In genomic region chr11:120949863-120950262, GRCm38 (mm10) we compare ENCODE assay signal across 7 mouse cellular contexts. TPM values are rescaled to one million over a fixed set of nuclear protein-coding genes. Genes with fewer than 3 reads are reported as not detected.
DNase-seq lines count a peak whose midpoint lies in the region; ATAC-seq and TF ChIP-seq lines count a peak whose summit lies in the region.

No protein-coding gene starts in this region.

- TF ChIP-seq CTCF in kidney, postnatal 0 days (IDR thresholded peaks at IDR 0.05; ENCODE audit: low read depth) = no peak
- no peak for TF ChIP-seq CTCF in embryonic fibroblast, embryonic 13.5 days (IDR thresholded peaks at IDR 0.05; ENCODE audit: borderline replicate concordance, insufficient read depth, low read length)

- peaks cover 23% of the 10 kb centered on the region for H3K4me1 ChIP-seq in kidney, postnatal 0 days (replicated peaks; ENCODE audit: insufficient read depth, low read length)
- no peaks in the 10 kb centered on the region for H3K4me1 ChIP-seq in embryonic fibroblast, embryonic 13.5 days (ENCODE audit: control insufficient read depth, insufficient read depth, low read length)
- peaks cover 50% of the 10 kb centered on the region for H3K4me1 ChIP-seq in limb, embryonic 10.5 days
- peaks cover 39% of the 10 kb centered on the region for H3K4me1 ChIP-seq in neural tube, embryonic 15.5 days

- H3K9me3 ChIP-seq in kidney, postnatal 0 days (replicated peaks; ENCODE audit: low read length) = no peaks in the 10 kb centered on the region
- H3K9me3 ChIP-seq in limb, embryonic 10.5 days (replicated peaks) = no peaks in the 10 kb centered on the region
- H3K9me3 ChIP-seq in neural tube, embryonic 15.5 days (replicated peaks) = no peaks in the 10 kb centered on the region

- peak overlapping the region; percentile 52 for H3K4me3 ChIP-seq in kidney, postnatal 0 days (replicated peaks; ENCODE audit: low read depth, low read length)
- H3K4me3 ChIP-seq in embryonic fibroblast, embryonic 13.5 days (ENCODE audit: insufficient read depth, low read length) = peak overlapping the region; percentile 42
- H3K4me3 ChIP-seq in limb, embryonic 10.5 days = peak overlapping the region; percentile 68
- peak overlapping the region; percentile 45 for H3K4me3 ChIP-seq in neural tube, embryonic 15.5 days (replicated peaks)

- no peaks in the 10 kb centered on the region for H3K36me3 ChIP-seq in kidney, postnatal 0 days (ENCODE audit: insufficient read depth, low read length)
- H3K36me3 ChIP-seq in limb, embryonic 10.5 days = peaks cover 28% of the 10 kb centered on the region
- H3K36me3 ChIP-seq in neural tube, embryonic 15.5 days = no peaks in the 10 kb centered on the region

- no peaks in the 10 kb centered on the region for H3K27me3 ChIP-seq in kidney, postnatal 0 days (ENCODE audit: insufficient read depth, low read length)
- peaks cover 20% of the 10 kb centered on the region; the same call in 1 of the 2 replicates for H3K27me3 ChIP-seq in limb, embryonic 10.5 days (ENCODE audit: low read depth, poor library complexity, severe bottlenecking)
- peaks cover 35% of the 10 kb centered on the region for H3K27me3 ChIP-seq in neural tube, embryonic 15.5 days (replicated peaks)

- WGBS in kidney, postnatal 0 days = 28% methylated on average over 10 of the region's 10 CpGs
- WGBS in limb, embryonic 10.5 days = 12% methylated on average over 10 of the region's 10 CpGs
- 13% methylated on average over 10 of the region's 10 CpGs for WGBS in neural tube, embryonic 15.5 days

- TF ChIP-seq POLR2A in embryonic fibroblast, embryonic 13.5 days (IDR thresholded peaks at IDR 0.05; ENCODE audit: low read depth, low read length) = no peak; the same call in 1 of the 2 replicates

- no peak for DNase-seq in kidney, postnatal 0 days (ENCODE audit: low spot score)
- DNase-seq in kidney, adult 9 months = no peak
- peak; percentile 51 for DNase-seq in limb, embryonic 10.5 days (ENCODE audit: low spot score)
- DNase-seq in frontal cortex, postnatal 14 days (ENCODE audit: low spot score in 2 of 2) = no peak
- no peak for DNase-seq in kidney, adult 18-20 months

- H3K9ac ChIP-seq in kidney, postnatal 0 days (ENCODE audit: low read depth, low read length) = 0 out of 2 replicates have a peak overlapping the region, but pooled peaks have one; percentile 39
- no peak overlapping the region for H3K9ac ChIP-seq in neural tube, embryonic 15.5 days (replicated peaks)

- no peak for ATAC-seq in kidney, postnatal 0 days (replicated peaks; ENCODE audit: low FRiP score, low read depth)
- no peak for ATAC-seq in neural tube, embryonic 15.5 days (ENCODE audit: low FRiP score)

- peak overlapping the region; percentile 89 for H3K4me2 ChIP-seq in kidney, postnatal 0 days (ENCODE audit: low read length)
- H3K4me2 ChIP-seq in neural tube, embryonic 15.5 days = peak overlapping the region; percentile 72

- no peak overlapping the region for H3K27ac ChIP-seq in kidney, postnatal 0 days
- no peak overlapping the region for H3K27ac ChIP-seq in embryonic fibroblast, embryonic 13.5 days (ENCODE audit: insufficient read depth, low read length)
- H3K27ac ChIP-seq in limb, embryonic 10.5 days = peak overlapping the region; percentile 89
- no peak overlapping the region for H3K27ac ChIP-seq in neural tube, embryonic 15.5 days (replicated peaks)

RNA-seq across cellular contexts. Expression of gene Slc16a3, which starts 1.6 kb away (rescaled TPM):
- 10.0 and 10.2 TPM in 2 replicates for polyA plus RNA-seq in kidney, postnatal 0 days (2015; fragmentation: Nextera tagmentation; extraction: Ambion mirVana)
- 43.8 and 63.2 TPM in 2 replicates for polyA plus RNA-seq in embryonic fibroblast, embryonic 13.5 days (2011; ENCODE audit: insufficient read length, low read depth, missing spikeins)
- polyA plus RNA-seq in limb, embryonic 10.5 days (2016; fragmentation: Nextera tagmentation; extraction: Ambion mirVana) = 119 and 165 TPM in 2 replicates
- 11.3 and 15.3 TPM in 2 replicates for polyA plus RNA-seq in neural tube, embryonic 15.5 days (2015; fragmentation: Nextera tagmentation; extraction: Ambion mirVana)

RNA-seq across cellular contexts. Expression of gene Ccdc57, which starts 17.2 kb away (rescaled TPM):
- 5.5 and 5.7 TPM in 2 replicates for polyA plus RNA-seq in kidney, postnatal 0 days (2015; fragmentation: Nextera tagmentation; extraction: Ambion mirVana)
- 0.82 and 1.9 TPM in 2 replicates for polyA plus RNA-seq in embryonic fibroblast, embryonic 13.5 days (2011; ENCODE audit: insufficient read length, low read depth, missing spikeins)
- 7.0 and 7.2 TPM in 2 replicates for polyA plus RNA-seq in limb, embryonic 10.5 days (2016; fragmentation: Nextera tagmentation; extraction: Ambion mirVana)
- polyA plus RNA-seq in neural tube, embryonic 15.5 days (2015; fragmentation: Nextera tagmentation; extraction: Ambion mirVana) = 5.9 and 6.2 TPM in 2 replicates

RNA-seq across cellular contexts. Expression of gene Csnk1d, which starts 41.3 kb away (rescaled TPM):
- polyA plus RNA-seq in kidney, postnatal 0 days (2015; fragmentation: Nextera tagmentation; extraction: Ambion mirVana) = 102 and 106 TPM in 2 replicates
- 141 and 142 TPM in 2 replicates for polyA plus RNA-seq in embryonic fibroblast, embryonic 13.5 days (2011; ENCODE audit: insufficient read length, low read depth, missing spikeins)
- 126 and 136 TPM in 2 replicates for polyA plus RNA-seq in limb, embryonic 10.5 days (2016; fragmentation: Nextera tagmentation; extraction: Ambion mirVana)
- 126 and 130 TPM in 2 replicates for polyA plus RNA-seq in neural tube, embryonic 15.5 days (2015; fragmentation: Nextera tagmentation; extraction: Ambion mirVana)
